Mouse (Mus musculus): ENCODE results near the gene Skap1.
"Not testable (repeated sequence)": the region's sequence is repeated elsewhere in the genome, so short reads cannot be mapped to it uniquely, and the experiment has no call there.

The Skap1 gene

DNA sequence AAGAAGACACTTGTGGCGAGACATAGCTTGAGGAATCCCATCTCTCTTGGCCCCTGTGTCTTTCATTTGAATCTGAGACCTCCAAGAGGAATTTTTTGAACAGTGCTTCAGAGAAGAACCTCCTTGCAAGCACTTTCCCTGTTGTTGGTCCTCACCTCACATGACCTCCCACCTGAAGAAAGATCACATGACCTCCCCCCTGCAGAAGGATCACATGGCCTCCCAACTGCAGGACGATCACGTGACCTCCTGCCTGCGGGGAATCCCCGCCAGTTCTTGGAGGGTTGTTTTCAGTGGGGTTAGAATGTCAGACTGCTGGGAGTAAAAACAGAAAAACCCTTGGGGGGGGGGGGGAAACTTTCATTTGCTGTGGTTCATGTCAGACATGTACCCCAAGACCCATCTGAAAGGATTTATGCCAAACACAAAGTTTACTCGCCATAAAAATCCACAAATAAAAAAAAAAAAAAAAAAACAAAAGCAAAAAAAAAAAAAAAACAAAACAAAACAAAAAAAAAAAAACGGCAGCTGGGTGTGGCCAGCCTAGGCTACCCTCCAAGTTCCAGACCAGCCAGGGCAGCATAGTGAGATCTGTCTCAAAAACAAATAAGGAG, 232.6 kb downstream of the Skap1 start:
- Histone ChIP-seq H3K36me3 (ENCODE audit: control insufficient read depth, insufficient read depth, low read length, poor library complexity, severe bottlenecking) (no peaks in the 10 kb centered on the region), H3K27me3 (ENCODE audit: control insufficient read depth, insufficient read depth, low read length, poor library complexity, severe bottlenecking) (no peaks in the 10 kb centered on the region)
- DNase-seq (ENCODE audit: low read depth, low spot score): peak; percentile 58

DNA sequence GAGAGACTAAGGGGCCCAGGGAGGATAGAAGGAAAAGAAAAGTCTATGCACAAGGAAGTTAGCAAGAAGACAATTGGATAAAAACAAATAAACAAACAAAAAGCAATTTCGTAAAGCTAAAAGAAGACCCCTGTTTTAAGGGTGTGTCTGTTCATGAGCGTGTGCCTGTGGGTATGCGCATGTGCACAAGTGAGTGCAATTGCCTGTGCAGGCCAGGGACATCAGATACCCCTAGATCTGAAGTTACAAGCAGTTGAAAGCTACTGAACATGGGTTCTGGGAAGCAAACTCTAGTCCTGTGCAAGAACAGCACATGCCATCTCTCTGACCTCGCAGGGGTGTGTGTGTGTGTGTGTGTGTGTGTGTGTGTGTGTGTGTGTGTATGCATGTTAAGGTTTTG, 233.1 kb downstream of the Skap1 start:
- no peaks in the 10 kb centered on the region for H3K27me3 ChIP-seq (ENCODE audit: control insufficient read depth, insufficient read depth, low read length, poor library complexity, severe bottlenecking)
- H3K36me3 ChIP-seq (ENCODE audit: control insufficient read depth, insufficient read depth, low read length, poor library complexity, severe bottlenecking): no peaks in the 10 kb centered on the region
- DNase-seq (ENCODE audit: low read depth, low spot score): no peak

DNA sequence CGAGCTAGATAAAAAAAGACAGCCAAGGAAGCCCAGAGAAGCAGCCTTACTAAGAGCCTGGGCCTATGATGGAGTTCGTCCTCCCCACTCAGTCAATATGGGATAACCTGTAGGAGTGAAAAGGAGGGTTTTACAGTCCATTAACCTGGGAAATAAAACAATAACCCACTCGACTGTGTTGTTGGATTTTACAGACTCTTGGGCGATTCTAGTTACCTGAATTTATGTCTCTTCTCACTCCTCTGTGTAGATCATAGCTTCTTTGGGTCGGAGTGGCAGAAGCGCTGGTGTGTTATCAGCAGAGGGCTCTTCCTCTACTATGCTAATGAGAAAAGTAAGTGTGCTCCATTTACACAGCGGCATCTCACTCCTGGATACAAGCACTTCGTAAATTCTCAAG, 239.4 kb downstream of the Skap1 start:
- DNase-seq (ENCODE audit: low read depth, low spot score): no peak
- Histone ChIP-seq H3K36me3 (ENCODE audit: control insufficient read depth, insufficient read depth, low read length, poor library complexity, severe bottlenecking) (no peaks in the 10 kb centered on the region), H3K27me3 (ENCODE audit: control insufficient read depth, insufficient read depth, low read length, poor library complexity, severe bottlenecking) (no peaks in the 10 kb centered on the region)

DNA sequence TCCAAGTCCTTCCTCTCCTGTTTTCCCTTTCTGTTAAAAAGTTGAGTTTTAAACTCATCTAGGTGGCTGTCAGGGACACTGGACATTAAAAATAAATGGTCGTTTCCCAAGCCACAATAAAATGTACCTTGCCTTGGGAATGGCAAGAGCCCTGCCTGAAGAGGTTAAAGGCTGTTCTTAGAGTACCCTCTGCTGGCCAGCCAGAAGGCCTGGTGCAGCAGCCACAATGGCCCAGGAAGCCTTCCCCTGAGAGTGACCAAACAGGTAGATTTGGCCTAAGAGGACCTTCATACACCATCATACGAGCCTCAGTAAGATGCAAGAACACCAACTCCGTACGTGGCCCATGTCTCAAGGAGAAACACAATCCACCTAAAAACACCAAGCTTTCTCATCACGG, 246.9 kb downstream of the Skap1 start:
- Histone ChIP-seq H3K36me3 (ENCODE audit: control insufficient read depth, insufficient read depth, low read length, poor library complexity, severe bottlenecking) (no peaks in the 10 kb centered on the region), H3K27me3 (ENCODE audit: control insufficient read depth, insufficient read depth, low read length, poor library complexity, severe bottlenecking) (no peaks in the 10 kb centered on the region)
- DNase-seq (ENCODE audit: low read depth, low spot score): no peak

DNA sequence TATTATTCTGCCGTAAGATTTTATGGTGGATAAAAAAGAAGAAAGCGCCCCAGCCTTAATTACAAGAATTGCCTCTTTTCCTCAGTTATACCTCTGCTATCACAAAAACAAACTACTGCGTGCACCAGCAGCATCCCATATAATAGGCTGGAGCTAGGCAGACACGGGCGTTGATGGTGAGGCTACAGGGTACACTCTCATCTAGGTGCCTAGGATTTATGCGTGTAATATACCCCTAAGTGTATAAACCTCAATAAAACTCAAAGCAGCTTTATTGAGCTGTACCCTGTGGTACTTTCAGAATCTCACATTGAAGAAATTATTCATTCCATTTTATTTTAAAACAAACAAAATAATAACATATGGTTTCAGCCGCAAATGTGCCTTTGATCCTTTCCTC, 247.3 kb downstream of the Skap1 start:
- Histone ChIP-seq H3K36me3 (ENCODE audit: control insufficient read depth, insufficient read depth, low read length, poor library complexity, severe bottlenecking) (no peaks in the 10 kb centered on the region), H3K27me3 (ENCODE audit: control insufficient read depth, insufficient read depth, low read length, poor library complexity, severe bottlenecking) (no peaks in the 10 kb centered on the region)
- no peak for DNase-seq (ENCODE audit: low read depth, low spot score)

DNA sequence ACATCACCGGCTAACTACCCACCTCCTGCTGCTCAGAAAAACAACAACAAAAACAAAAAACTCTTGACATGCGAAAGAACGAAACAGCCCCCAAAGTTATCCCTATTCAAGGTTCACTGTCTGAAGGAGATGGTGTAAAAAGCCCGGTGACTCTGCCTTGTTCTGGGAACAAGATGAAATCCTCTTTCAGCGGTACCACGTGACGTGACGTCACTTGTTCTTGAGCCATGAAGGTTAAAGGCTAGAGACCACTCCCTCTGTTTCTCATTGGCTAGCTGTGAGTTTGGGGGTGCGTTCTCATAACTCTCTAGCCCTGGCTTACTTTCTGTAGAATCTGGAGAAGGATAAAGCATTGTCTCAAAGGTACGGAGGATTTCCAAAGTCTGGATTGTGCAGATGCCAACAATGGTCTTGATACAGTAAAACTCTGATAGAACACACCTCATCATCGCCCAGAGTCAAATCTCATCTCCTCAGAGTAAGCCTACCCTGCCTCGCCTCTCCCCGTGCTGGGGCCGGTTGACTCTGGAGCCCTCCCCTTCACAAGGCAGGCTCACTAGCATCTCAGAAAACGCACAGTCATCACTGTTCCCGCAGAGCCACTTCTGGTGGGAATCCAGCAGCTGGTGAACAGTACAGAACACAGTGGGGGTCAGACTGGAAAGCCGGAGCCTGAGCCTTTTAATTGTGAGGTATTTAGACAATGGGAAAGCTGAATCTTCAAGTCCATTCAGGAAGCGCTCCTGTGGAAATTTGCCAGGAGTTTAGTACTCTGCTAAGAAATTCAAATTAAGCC, 249.0 kb downstream of the Skap1 start:
- Histone ChIP-seq H3K36me3 (ENCODE audit: control insufficient read depth, insufficient read depth, low read length, poor library complexity, severe bottlenecking) (no peaks in the 10 kb centered on the region), H3K27me3 (ENCODE audit: control insufficient read depth, insufficient read depth, low read length, poor library complexity, severe bottlenecking) (no peaks in the 10 kb centered on the region)
- DNase-seq (ENCODE audit: low read depth, low spot score): no peak

DNA sequence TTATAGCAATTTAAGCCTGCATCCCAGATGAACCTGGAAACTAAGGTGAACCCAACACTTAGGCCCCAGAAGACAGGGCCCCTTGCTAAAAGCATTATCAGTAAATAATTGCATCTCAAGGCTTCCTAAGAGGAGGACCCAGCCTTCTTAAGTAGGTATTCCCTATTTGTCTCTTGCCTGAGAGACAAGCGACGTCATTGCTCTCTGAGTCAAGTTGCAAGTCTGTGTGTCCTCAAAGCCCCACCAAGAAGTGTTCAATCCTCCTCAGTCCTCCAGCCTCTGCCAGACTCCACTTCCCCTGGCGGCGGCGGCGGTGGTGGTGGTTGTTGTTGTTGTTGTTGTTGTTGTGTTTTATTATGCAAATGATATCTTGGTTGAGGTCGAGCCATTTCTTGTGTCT, 249.6 kb downstream of the Skap1 start:
- Histone ChIP-seq H3K36me3 (ENCODE audit: control insufficient read depth, insufficient read depth, low read length, poor library complexity, severe bottlenecking) (no peaks in the 10 kb centered on the region), H3K27me3 (ENCODE audit: control insufficient read depth, insufficient read depth, low read length, poor library complexity, severe bottlenecking) (no peaks in the 10 kb centered on the region)
- no peak for DNase-seq (ENCODE audit: low read depth, low spot score)

DNA sequence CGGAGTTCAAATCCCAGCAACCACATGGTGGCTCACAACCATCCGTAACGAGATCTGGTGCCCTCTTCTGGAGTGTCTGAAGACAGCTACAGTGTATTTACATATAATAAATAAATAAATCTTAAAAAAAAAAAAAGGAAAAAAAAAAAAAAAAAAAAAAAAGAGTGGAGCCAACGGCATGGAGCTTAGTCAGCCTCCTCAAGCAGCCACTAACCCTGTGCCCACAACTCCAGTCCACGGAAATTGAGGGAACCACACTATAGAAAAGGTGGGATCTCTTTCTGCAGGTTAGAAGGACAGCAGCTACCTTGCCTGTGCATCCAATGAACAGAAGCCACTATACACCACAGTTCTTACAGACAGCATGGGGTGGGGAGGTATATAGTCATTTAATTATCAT, 250.8 kb downstream of the Skap1 start:
- DNase-seq (ENCODE audit: low read depth, low spot score); H3K27me3 ChIP-seq (ENCODE audit: control insufficient read depth, insufficient read depth, low read length, poor library complexity, severe bottlenecking); H3K36me3 ChIP-seq (ENCODE audit: control insufficient read depth, insufficient read depth, low read length, poor library complexity, severe bottlenecking): not testable (repeated sequence)

DNA sequence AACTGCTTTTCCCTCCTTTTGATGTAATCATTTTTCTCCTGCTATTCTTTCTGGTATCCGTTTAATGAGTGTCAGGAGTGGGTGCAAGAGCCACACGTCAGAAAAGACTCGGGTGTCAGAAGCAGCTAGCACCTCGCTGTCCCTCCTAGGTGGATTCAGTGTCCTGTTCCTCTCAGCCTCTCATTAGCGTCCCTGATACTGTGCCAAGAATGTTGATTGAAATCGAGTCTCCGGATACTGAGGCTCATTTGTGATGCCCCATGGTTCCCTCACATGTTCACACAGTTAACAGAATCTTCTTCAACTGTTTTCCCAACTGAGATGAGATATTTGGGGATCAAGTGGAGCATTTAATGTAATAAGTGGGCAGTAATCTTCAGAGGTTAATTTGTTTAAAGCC, 254.2 kb downstream of the Skap1 start:
- H3K27me3 ChIP-seq (ENCODE audit: control insufficient read depth, insufficient read depth, low read length, poor library complexity, severe bottlenecking): no peaks in the 10 kb centered on the region
- no peaks in the 10 kb centered on the region for H3K36me3 ChIP-seq (ENCODE audit: control insufficient read depth, insufficient read depth, low read length, poor library complexity, severe bottlenecking)
- no peak for DNase-seq (ENCODE audit: low read depth, low spot score)

DNA sequence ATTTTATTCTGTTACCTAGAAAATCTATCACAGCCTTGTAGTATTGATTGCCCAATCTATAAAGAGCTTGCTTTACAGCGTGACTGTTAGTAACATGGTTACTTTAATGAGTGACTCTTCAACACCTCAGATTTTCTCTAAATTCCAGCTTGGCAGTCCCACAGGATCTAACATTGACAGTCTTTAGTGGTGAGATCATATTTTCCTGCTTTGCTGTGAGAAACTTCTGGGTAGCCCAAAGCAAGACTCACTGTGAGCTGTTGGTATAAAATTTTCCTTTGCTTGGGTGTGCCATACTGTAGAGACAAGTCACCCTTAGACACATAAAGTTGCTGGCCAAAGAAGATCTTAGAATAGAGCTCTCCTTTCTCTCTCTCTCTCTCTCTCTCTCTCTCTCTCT, 261.4 kb downstream of the Skap1 start:
- no peak for DNase-seq (ENCODE audit: low read depth, low spot score)
- no peaks in the 10 kb centered on the region for H3K36me3 ChIP-seq (ENCODE audit: control insufficient read depth, insufficient read depth, low read length, poor library complexity, severe bottlenecking)
- no peaks in the 10 kb centered on the region for H3K27me3 ChIP-seq (ENCODE audit: control insufficient read depth, insufficient read depth, low read length, poor library complexity, severe bottlenecking)

DNA sequence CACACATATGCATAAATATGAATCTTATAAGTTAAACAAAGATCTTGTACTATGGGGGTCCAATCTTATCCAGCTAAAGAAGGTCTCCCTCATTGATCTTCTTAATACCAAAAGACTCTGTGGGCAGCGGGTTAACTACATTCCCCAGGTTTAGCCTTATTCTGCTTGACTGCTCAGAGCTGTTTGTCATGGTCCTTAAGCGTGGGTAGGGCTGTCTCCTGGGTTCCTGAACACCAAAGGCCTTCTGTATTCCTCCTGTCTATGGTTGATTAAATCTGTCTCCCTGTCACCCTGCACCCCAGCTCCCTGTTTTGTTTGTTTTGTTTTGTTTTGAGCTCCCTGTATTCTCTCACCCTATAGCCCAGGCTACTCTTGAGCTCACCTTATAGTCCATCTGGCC, 264.2 kb downstream of the Skap1 start:
- Histone ChIP-seq H3K36me3 (ENCODE audit: control insufficient read depth, insufficient read depth, low read length, poor library complexity, severe bottlenecking) (no peaks in the 10 kb centered on the region), H3K27me3 (ENCODE audit: control insufficient read depth, insufficient read depth, low read length, poor library complexity, severe bottlenecking) (no peaks in the 10 kb centered on the region)
- DNase-seq (ENCODE audit: low read depth, low spot score): no peak

DNA sequence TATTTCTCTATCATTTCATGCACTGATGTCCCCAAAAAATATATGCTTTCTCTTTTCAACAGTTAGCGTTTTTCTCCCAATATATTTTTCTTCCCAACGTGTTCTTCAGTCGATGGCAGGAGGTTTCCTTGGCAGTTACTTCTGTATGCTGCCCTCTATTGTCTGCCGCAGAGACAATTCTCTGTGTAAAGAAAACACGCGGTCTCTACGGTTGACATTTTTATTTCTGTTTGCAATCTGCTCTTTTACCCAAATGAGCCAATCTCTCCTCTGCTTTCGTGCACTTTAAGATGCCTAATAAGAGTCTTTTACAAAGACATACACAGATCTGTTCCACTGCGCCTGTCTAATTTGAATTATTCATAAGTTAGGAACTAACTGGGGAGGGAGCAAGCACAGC, 265.1 kb downstream of the Skap1 start:
- no peak for DNase-seq (ENCODE audit: low read depth, low spot score)
- Histone ChIP-seq H3K27me3 (ENCODE audit: control insufficient read depth, insufficient read depth, low read length, poor library complexity, severe bottlenecking) (no peaks in the 10 kb centered on the region), H3K36me3 (ENCODE audit: control insufficient read depth, insufficient read depth, low read length, poor library complexity, severe bottlenecking) (no peaks in the 10 kb centered on the region)

DNA sequence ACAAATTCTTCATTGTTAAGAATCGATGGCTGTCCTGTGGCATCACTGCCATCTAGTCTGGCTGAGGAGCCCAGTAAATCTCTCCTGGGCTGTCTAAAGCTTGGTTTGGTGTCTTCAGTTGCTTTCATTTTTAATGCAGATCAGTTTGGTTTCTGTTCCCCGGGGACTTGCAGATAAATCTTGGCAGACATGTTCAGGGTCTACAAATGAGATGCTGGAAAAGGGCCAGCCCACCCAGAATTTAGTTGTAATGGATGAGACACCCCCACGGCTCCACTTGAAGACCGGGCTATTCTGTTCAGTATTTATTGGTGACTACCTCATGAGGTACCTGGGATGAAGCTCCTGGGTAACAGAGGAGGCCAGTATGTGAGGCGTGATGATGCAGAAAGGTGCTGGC, 265.9 kb downstream of the Skap1 start:
- no peak for DNase-seq (ENCODE audit: low read depth, low spot score)
- H3K36me3 ChIP-seq (ENCODE audit: control insufficient read depth, insufficient read depth, low read length, poor library complexity, severe bottlenecking): no peaks in the 10 kb centered on the region

DNA sequence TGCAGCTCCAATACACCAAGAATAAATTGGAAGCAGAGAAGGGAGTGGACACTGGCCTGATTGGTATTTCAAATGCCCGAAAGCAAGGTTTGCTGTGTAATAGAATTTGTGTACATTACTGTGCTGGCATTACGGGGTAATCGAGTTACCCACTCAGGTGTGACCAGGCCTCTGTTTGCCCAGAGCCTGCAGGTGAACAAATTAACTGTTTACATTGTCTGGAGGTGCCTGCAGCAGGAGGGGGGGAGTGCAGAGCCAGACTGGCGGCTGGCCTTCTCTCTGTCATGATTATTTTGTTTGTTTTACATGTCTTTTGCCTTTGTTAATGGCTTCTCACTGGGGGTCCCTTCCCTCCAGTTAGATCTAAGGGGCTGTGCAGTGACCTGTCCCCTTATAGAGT, 268.3 kb downstream of the Skap1 start:
- no peak for DNase-seq (ENCODE audit: low read depth, low spot score)
- 0 out of 2 replicates have a peak, but pooled peaks cover 2% of the 10 kb centered on the region for H3K27me3 ChIP-seq (ENCODE audit: control insufficient read depth, insufficient read depth, low read length, poor library complexity, severe bottlenecking)
- no peaks in the 10 kb centered on the region for H3K36me3 ChIP-seq (ENCODE audit: control insufficient read depth, insufficient read depth, low read length, poor library complexity, severe bottlenecking)

More for the DNA sequence above, 265.9 kb downstream of the Skap1 start:
- H3K27me3 ChIP-seq (ENCODE audit: control insufficient read depth, insufficient read depth, low read length, poor library complexity, severe bottlenecking): 0 out of 2 replicates have a peak, but pooled peaks cover 2% of the 10 kb centered on the region

DNA sequence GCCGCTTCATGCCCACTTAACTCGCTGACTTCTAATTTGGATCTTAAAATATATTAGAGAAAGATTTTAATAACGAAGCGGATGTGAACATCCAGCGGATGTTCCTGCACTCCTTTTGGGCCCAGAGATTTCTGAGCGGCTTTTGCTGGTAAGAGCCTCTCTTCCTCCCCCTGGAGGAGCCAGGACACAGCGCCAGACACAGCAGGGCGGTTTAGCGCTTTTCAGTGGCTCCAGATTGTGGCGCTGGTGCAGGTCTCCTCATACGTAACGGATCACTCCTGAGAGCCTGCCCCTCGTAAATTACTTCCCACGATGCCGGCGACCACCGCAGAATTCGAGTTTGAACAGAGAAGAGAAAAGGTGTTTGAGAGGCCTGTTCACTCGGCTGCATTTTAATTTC, 271.5 kb downstream of the Skap1 start:
- no peaks in the 10 kb centered on the region for H3K36me3 ChIP-seq (ENCODE audit: control insufficient read depth, insufficient read depth, low read length, poor library complexity, severe bottlenecking)
- peak; percentile 7 for DNase-seq (ENCODE audit: low read depth, low spot score)
- H3K27me3 ChIP-seq (ENCODE audit: control insufficient read depth, insufficient read depth, low read length, poor library complexity, severe bottlenecking): 0 out of 2 replicates have a peak, but pooled peaks cover 2% of the 10 kb centered on the region

All from splenic B cell, adult 2 months (primary cell).